Mouse (Mus musculus): ENCODE measurements at regions not wholly inside any gene's neighbourhood (a gene's known extent, or its start where the extent isn't known, plus 50 kb on each side); places are given as distances from the start of the nearest gene placed in this dataset.

GRCm38 (mm10) chr5:90030737-90031136 is 147.6 kb upstream of the Adamts3 start:
- no peak for DNase-seq (ENCODE audit: low read depth, low spot score)

GRCm38 (mm10) chr5:90029751-90030150 is 146.6 kb upstream of the Adamts3 start:
- no peak for DNase-seq (ENCODE audit: low read depth, low spot score)

GRCm38 (mm10) chr5:90026835-90027753 is 144.0 kb upstream of the Adamts3 start:
- no peak for DNase-seq (ENCODE audit: low read depth, low spot score)

- no peak for DNase-seq (ENCODE audit: low read depth, low spot score)
Measured at GRCm38 (mm10) chr5:90021447-90021846, 138.3 kb upstream of the Adamts3 start.

- DNase-seq (ENCODE audit: low read depth, low spot score), result no peak
Measured at GRCm38 (mm10) chr5:90000758-90001157, 117.6 kb upstream of the Adamts3 start.

- DNase-seq (ENCODE audit: low read depth, low spot score), result no peak
Measured at GRCm38 (mm10) chr5:89991568-89991967, 108.4 kb upstream of the Adamts3 start.

- peak; percentile 42 for DNase-seq (ENCODE audit: low read depth, low spot score)
Measured at GRCm38 (mm10) chr5:89981627-89982026, 98.5 kb upstream of the Adamts3 start.

GRCm38 (mm10) chr5:89980204-89980603 is 97.1 kb upstream of the Adamts3 start:
- DNase-seq (ENCODE audit: low read depth, low spot score), result no peak

GRCm38 (mm10) chr5:89952611-89953010 is 69.5 kb upstream of the Adamts3 start:
- peak; percentile 32 for DNase-seq (ENCODE audit: low read depth, low spot score)

- no peak for DNase-seq (ENCODE audit: low read depth, low spot score)
Measured at GRCm38 (mm10) chr5:89945660-89945925, 62.5 kb upstream of the Adamts3 start.

GRCm38 (mm10) chr5:89944855-89945659 is 61.9 kb upstream of the Adamts3 start:
- DNase-seq (ENCODE audit: low read depth, low spot score), result no peak

- DNase-seq (ENCODE audit: low read depth, low spot score), result no peak
Measured at GRCm38 (mm10) chr5:89943276-89944127, 60.4 kb upstream of the Adamts3 start.

- no peak for DNase-seq (ENCODE audit: low read depth, low spot score)
Measured at GRCm38 (mm10) chr5:89942244-89942643, 59.1 kb upstream of the Adamts3 start.

- no peak for DNase-seq (ENCODE audit: low read depth, low spot score)
Measured at GRCm38 (mm10) chr5:89932999-89933398, 49.9 kb upstream of the Adamts3 start.

Data from R1 (cell line).